Mouse (Mus musculus) CH12.LX (cell line): ENCODE measurements around the gene Gm10142.
"Not testable (repeated sequence)": the region's sequence is repeated elsewhere in the genome, so short reads cannot be mapped to it uniquely, and the experiment has no call there.

Experiments used
- CTCF ChIP-seq, 2 experiments: IDR thresholded peaks in 1 of 2; conservative IDR thresholded peaks in 1 of 2; 2 replicates each; pipeline ENCODE4 v1.5.1; 2011 to 2012; ENCODE audit warnings: low read depth in 2 of 2, low read length in 2 of 2, improper control_type of control experiment in 1 of 2, inconsistent platforms in 1 of 2, mild to moderate bottlenecking in 1 of 2, moderate library complexity in 1 of 2
- EP300 ChIP-seq: IDR thresholded peaks from 2 replicates; pipeline ENCODE4 v1.6.1; 2011; ENCODE audit warnings: low read length, improper control_type of control experiment
- MAX ChIP-seq: IDR thresholded peaks from 2 replicates; pipeline ENCODE4 v1.6.1; 2011; ENCODE audit warnings: low read length, improper control_type of control experiment
- POLR2A ChIP-seq: IDR thresholded peaks from 2 replicates; pipeline ENCODE4 v1.6.1; 2011; ENCODE audit warnings: low read depth, mild to moderate bottlenecking, improper control_type of control experiment, low read length
- POLR2AphosphoS2 ChIP-seq: IDR thresholded peaks from 2 replicates; pipeline ENCODE4 v1.6.1; 2011; ENCODE audit warnings: low read depth, low read length, improper control_type of control experiment
- USF1 ChIP-seq: IDR thresholded peaks from 2 replicates; pipeline ENCODE4 v1.6.1; 2014; ENCODE audit warnings: low read depth, mild to moderate bottlenecking, inconsistent platforms, low read length, improper control_type of control experiment
- ZC3H11A ChIP-seq: IDR thresholded peaks from 2 replicates; pipeline ENCODE4 v1.6.1; 2012; ENCODE audit warnings: low read depth, mild to moderate bottlenecking, inconsistent platforms, low read length, improper control_type of control experiment

- TF ChIP-seq USF1; POLR2A; POLR2AphosphoS2; CTCF (conservative IDR thresholded peaks at IDR 0.05 in 1 of 2, IDR thresholded peaks at IDR 0.05 in 1 of 2; ENCODE audit: low read depth in 2 of 2, low read length in 2 of 2); MAX; ZC3H11A; EP300: not testable (repeated sequence)
Measured at GRCm38 (mm10) chr10:77750686-77751085, 35.1 kb downstream of the Gm10142 start.
